Mouse (Mus musculus) kidney, adult 2 months (tissue): ENCODE data around the gene Zscan26.

Experiments
- CTCF ChIP-seq: fragments of 200-500 bp; conservative IDR thresholded peaks from 2 replicates; pipeline ENCODE4 v1.5.1; 2011; ENCODE audit warnings: low read depth, mild to moderate bottlenecking, control low read depth, low read length, moderate library complexity, mixed read lengths; ENCODE audit not compliant: insufficient read depth, insufficient read length
- POLR2A ChIP-seq: fragments of 200-500 bp; IDR thresholded peaks from one replicate; pipeline ENCODE4 v1.6.1; 2011; ENCODE audit warnings: low read depth, low read length, control low read depth

GRCm38 (mm10) chr13:21401166-21401565 is 52.4 kb downstream of the Zscan26 start:
- TF ChIP-seq CTCF = no peak
- TF ChIP-seq POLR2A = no peak
